Mouse (Mus musculus): ENCODE measurements around the gene Aff1. TPM values are rescaled to one million over a fixed set of nuclear protein-coding genes. Genes with fewer than 3 reads are reported as not detected.

Gene Aff1
- total and polyA plus RNA-seq, 2 experiments, result 4.1 to 6.5 TPM

DNA sequence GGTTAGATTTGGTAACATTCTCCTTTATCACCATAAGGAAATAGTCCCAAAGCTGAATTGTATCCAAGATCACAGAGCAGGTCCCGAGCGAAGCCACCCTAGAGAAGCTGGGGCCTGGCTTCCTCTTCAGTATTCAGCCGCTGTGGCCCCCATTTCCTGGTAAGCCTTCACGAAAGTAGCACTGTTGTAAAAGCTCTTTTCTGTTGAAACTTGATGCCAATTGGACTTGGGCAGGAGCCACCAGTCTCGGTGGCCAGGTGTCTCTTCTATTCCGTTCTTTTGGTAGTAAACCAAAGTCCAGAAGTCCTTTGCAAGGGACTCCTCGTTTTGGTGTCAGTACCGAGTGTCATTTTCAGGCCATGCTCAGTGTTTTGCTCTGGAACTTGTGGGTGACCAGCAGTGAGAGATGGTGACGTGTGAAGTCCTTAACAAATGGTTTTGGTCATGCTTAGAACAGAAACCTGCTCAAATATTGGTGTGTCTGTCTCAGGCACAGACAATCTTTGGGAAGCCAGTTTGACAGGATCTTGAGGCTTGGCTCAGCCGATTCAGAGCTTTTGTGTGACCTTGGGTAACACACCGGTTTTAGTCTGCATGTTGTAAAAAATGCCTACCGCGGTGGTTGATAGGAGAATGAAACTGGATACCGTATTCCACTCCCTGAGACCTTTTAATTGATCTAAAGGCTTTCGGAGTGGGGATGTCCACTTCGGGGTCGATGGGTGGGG, 114.8 kb downstream of the Aff1 start:
- TF ChIP-seq POLR2A (IDR thresholded peaks at IDR 0.05; ENCODE audit: extremely low read depth, insufficient read depth, low read length) (no peak), CTCF (IDR thresholded peaks at IDR 0.05; ENCODE audit: low read depth, low read length) (no peak)
- Histone ChIP-seq H3K4me3 (ENCODE audit: insufficient read depth, low read depth, low read length) (no peak overlapping the region), H3K79me2 (ENCODE audit: control insufficient read depth, insufficient read depth, low read length) (peaks cover 23% of the 10 kb centered on the region; the same call in 1 of the 2 replicates), H3K36me3 (ENCODE audit: control insufficient read depth, insufficient read depth, low read length) (peaks cover 3% of the 10 kb centered on the region; the same call in 1 of the 2 replicates), H3K9ac (ENCODE audit: low read depth, low read length) (peak overlapping the region; percentile 30; the same call in 1 of the 2 replicates), H3K27ac (replicated peaks; ENCODE audit: insufficient read depth, low read depth, low read length) (peak overlapping the region; percentile 81), H3K27me3 (ENCODE audit: control insufficient read depth, insufficient read depth, low read length) (no peaks in the 10 kb centered on the region), H3K4me1 (ENCODE audit: control insufficient read depth, insufficient read depth, low read length) (peaks cover 22% of the 10 kb centered on the region)
- peak; percentile 96 for DNase-seq (ENCODE audit: extremely low read depth, low read depth, low spot score)
- WGBS, result 13% methylated on average over 17 of the region's 17 CpGs

DNA sequence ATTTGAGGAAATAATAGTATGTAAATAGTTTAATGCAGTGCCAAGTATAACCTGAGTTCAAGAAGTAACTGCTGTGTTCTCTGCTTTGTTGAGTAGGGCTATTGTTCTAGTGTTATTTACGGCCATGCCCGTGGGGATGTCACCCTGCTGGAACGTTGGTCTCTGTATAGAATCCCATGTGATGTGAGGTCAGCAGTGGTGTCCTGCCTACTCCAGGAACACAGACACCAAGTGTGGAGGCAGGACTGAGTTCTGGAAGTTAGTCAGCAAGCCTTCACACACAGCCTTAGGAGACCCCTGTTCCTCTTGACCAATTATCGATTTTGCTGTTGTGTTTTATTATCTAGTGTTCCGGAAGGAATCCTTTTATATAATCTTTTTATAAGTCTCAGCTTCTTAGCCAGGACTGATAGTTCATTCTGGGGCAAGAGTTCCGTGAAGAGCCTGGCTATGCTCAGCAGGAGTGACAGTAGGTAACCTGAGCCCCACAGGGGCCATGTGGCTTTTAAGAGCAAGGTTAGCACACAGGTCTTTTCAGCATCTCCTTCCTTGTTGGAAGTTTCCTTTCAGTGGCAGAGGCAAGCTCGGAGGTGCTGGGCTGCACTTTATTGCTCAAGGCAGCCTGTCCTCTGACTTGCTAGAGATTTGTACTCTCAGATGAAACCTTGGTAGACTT, 115.6 kb downstream of the Aff1 start:
- TF ChIP-seq CTCF (IDR thresholded peaks at IDR 0.05; ENCODE audit: low read depth, low read length) (no peak), POLR2A (IDR thresholded peaks at IDR 0.05; ENCODE audit: extremely low read depth, insufficient read depth, low read length) (no peak)
- Histone ChIP-seq H3K27me3 (ENCODE audit: control insufficient read depth, insufficient read depth, low read length) (no peaks in the 10 kb centered on the region), H3K36me3 (ENCODE audit: control insufficient read depth, insufficient read depth, low read length) (peaks cover 3% of the 10 kb centered on the region; the same call in 1 of the 2 replicates), H3K9ac (ENCODE audit: low read depth, low read length) (peak overlapping the region; percentile 60), H3K79me2 (ENCODE audit: control insufficient read depth, insufficient read depth, low read length) (peaks cover 20% of the 10 kb centered on the region; the same call in 1 of the 2 replicates), H3K4me3 (ENCODE audit: insufficient read depth, low read depth, low read length) (no peak overlapping the region), H3K27ac (replicated peaks; ENCODE audit: insufficient read depth, low read depth, low read length) (peak overlapping the region; percentile 81), H3K4me1 (ENCODE audit: control insufficient read depth, insufficient read depth, low read length) (peaks cover 22% of the 10 kb centered on the region)
- 25% methylated on average over 7 of the region's 7 CpGs for WGBS
- DNase-seq (ENCODE audit: extremely low read depth, low read depth, low spot score), result peak; percentile 49

- DNase-seq (ENCODE audit: extremely low read depth, low read depth, low spot score), result no peak
- no peak overlapping the region for H3K9ac ChIP-seq (ENCODE audit: low read depth, low read length)
- H3K27me3 ChIP-seq (ENCODE audit: control insufficient read depth, insufficient read depth, low read length), result no peaks in the 10 kb centered on the region
- 90% methylated on average over 7 of the region's 7 CpGs for whole genome bisulfite sequencing
- peaks cover 3% of the 10 kb centered on the region; the same call in 1 of the 2 replicates for H3K36me3 ChIP-seq (ENCODE audit: control insufficient read depth, insufficient read depth, low read length)
- TF ChIP-seq CTCF (IDR thresholded peaks at IDR 0.05; ENCODE audit: low read depth, low read length), result no peak
- TF ChIP-seq POLR2A (IDR thresholded peaks at IDR 0.05; ENCODE audit: extremely low read depth, insufficient read depth, low read length), result no peak
- H3K79me2 ChIP-seq (ENCODE audit: control insufficient read depth, insufficient read depth, low read length), result peaks cover 20% of the 10 kb centered on the region; the same call in 1 of the 2 replicates
- no peak overlapping the region for H3K27ac ChIP-seq (replicated peaks; ENCODE audit: insufficient read depth, low read depth, low read length)
- H3K4me1 ChIP-seq (ENCODE audit: control insufficient read depth, insufficient read depth, low read length), result peaks cover 25% of the 10 kb centered on the region
- H3K4me3 ChIP-seq (ENCODE audit: insufficient read depth, low read depth, low read length), result no peak overlapping the region
Observed at GRCm38 (mm10) chr5:103809674-103810330, 117.6 kb downstream of the Aff1 start.

DNA sequence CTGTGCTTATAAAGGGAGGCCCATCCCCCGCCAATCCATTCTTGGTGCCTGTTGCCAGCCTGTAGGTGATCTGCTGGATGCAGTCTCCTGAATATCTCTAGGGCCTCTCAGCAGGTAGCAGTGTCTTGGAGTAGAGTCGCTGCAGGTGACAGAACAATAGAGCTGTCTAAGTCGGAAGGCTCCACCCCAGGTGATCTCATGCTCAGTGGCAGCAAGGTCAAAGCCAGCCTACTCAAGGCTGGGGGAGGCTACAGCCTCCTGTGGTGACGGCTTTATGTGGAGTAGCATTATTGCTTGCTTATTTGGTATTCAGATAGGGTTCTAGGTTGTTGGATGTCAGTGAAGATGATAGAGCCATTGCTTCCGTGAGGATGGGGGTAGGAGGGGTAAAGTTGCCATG, 121.1 kb downstream of the Aff1 start:
- H3K27me3 ChIP-seq (ENCODE audit: control insufficient read depth, insufficient read depth, low read length), result no peaks in the 10 kb centered on the region
- no peak for DNase-seq (ENCODE audit: extremely low read depth, low read depth, low spot score)
- no peak overlapping the region for H3K27ac ChIP-seq (replicated peaks; ENCODE audit: insufficient read depth, low read depth, low read length)
- no peak overlapping the region for H3K4me3 ChIP-seq (ENCODE audit: insufficient read depth, low read depth, low read length)
- H3K4me1 ChIP-seq (ENCODE audit: control insufficient read depth, insufficient read depth, low read length), result peaks cover 14% of the 10 kb centered on the region
- WGBS, result 96% methylated on average over 5 of the region's 5 CpGs
- TF ChIP-seq POLR2A (IDR thresholded peaks at IDR 0.05; ENCODE audit: extremely low read depth, insufficient read depth, low read length) (no peak), CTCF (IDR thresholded peaks at IDR 0.05; ENCODE audit: low read depth, low read length) (no peak)
- no peak overlapping the region for H3K9ac ChIP-seq (ENCODE audit: low read depth, low read length)
- H3K79me2 ChIP-seq (ENCODE audit: control insufficient read depth, insufficient read depth, low read length), result peaks cover 15% of the 10 kb centered on the region; the same call in 1 of the 2 replicates
- H3K36me3 ChIP-seq (ENCODE audit: control insufficient read depth, insufficient read depth, low read length), result peaks cover 3% of the 10 kb centered on the region; the same call in 1 of the 2 replicates

- no peak for TF ChIP-seq CTCF (IDR thresholded peaks at IDR 0.05; ENCODE audit: low read depth, low read length)
- TF ChIP-seq POLR2A (IDR thresholded peaks at IDR 0.05; ENCODE audit: extremely low read depth, insufficient read depth, low read length), result no peak
- peaks cover 3% of the 10 kb centered on the region; the same call in 1 of the 2 replicates for H3K36me3 ChIP-seq (ENCODE audit: control insufficient read depth, insufficient read depth, low read length)
- DNase-seq (ENCODE audit: extremely low read depth, low read depth, low spot score), result peak; percentile 58
- 63% methylated on average over 12 of the region's 12 CpGs for WGBS
- no peak overlapping the region for H3K27ac ChIP-seq (replicated peaks; ENCODE audit: insufficient read depth, low read depth, low read length)
- peaks cover 9% of the 10 kb centered on the region; the same call in 1 of the 2 replicates for H3K79me2 ChIP-seq (ENCODE audit: control insufficient read depth, insufficient read depth, low read length)
- H3K4me1 ChIP-seq (ENCODE audit: control insufficient read depth, insufficient read depth, low read length), result peaks cover 9% of the 10 kb centered on the region
- no peaks in the 10 kb centered on the region for H3K27me3 ChIP-seq (ENCODE audit: control insufficient read depth, insufficient read depth, low read length)
- no peak overlapping the region for H3K4me3 ChIP-seq (ENCODE audit: insufficient read depth, low read depth, low read length)
- no peak overlapping the region for H3K9ac ChIP-seq (ENCODE audit: low read depth, low read length)
Observed at GRCm38 (mm10) chr5:103813997-103814542, 121.9 kb downstream of the Aff1 start.

Data from liver, adult 2 months (tissue).